Mouse (Mus musculus): ENCODE measurements around the gene Gemin5.

Gemin5 gene

GRCm38 (mm10) chr11:58169666-58170065 lies 1.3 kb upstream of the Gemin5 start:
- DNase-seq, result no peak

GRCm38 (mm10) chr11:58167822-58168166 lies 545 bp downstream of the Gemin5 start:
- no peak for DNase-seq

- peak; percentile 58 for DNase-seq
Observed at GRCm38 (mm10) chr11:58165072-58165471, 3.3 kb downstream of the Gemin5 start.

- no peak for DNase-seq
Observed at GRCm38 (mm10) chr11:58156871-58157270, 11.5 kb downstream of the Gemin5 start.

GRCm38 (mm10) chr11:58155458-58155857 lies 12.9 kb downstream of the Gemin5 start:
- DNase-seq, result no peak

GRCm38 (mm10) chr11:58146241-58146640 lies 22.1 kb downstream of the Gemin5 start:
- no peak for DNase-seq

GRCm38 (mm10) chr11:58143704-58144426 lies 24.5 kb downstream of the Gemin5 start:
- no peak for DNase-seq

GRCm38 (mm10) chr11:58139466-58139865 lies 28.9 kb downstream of the Gemin5 start:
- peak; percentile 50 for DNase-seq

- peak; percentile 64 for DNase-seq
Observed at GRCm38 (mm10) chr11:58138821-58139220, 29.5 kb downstream of the Gemin5 start.

GRCm38 (mm10) chr11:58136677-58137076 lies 31.7 kb downstream of the Gemin5 start:
- no peak for DNase-seq

- no peak for DNase-seq
Observed at GRCm38 (mm10) chr11:58135296-58135695, 33.0 kb downstream of the Gemin5 start.

- DNase-seq, result no peak
Observed at GRCm38 (mm10) chr11:58134869-58135268, 33.5 kb downstream of the Gemin5 start.

GRCm38 (mm10) chr11:58132026-58132425 lies 36.3 kb downstream of the Gemin5 start:
- DNase-seq, result no peak

GRCm38 (mm10) chr11:58129302-58129843 lies 39.0 kb downstream of the Gemin5 start:
- DNase-seq, result no peak

GRCm38 (mm10) chr11:58127544-58127943 lies 40.8 kb downstream of the Gemin5 start:
- no peak for DNase-seq

GRCm38 (mm10) chr11:58126397-58127160 lies 41.8 kb downstream of the Gemin5 start:
- no peak for DNase-seq

GRCm38 (mm10) chr11:58125021-58125420 lies 43.3 kb downstream of the Gemin5 start:
- DNase-seq, result no peak

GRCm38 (mm10) chr11:58123711-58124110 lies 44.6 kb downstream of the Gemin5 start:
- DNase-seq, result no peak

- no peak for DNase-seq
Observed at GRCm38 (mm10) chr11:58121351-58121750, 47.0 kb downstream of the Gemin5 start.

- no peak for DNase-seq
Observed at GRCm38 (mm10) chr11:58120655-58121054, 47.7 kb downstream of the Gemin5 start.

- DNase-seq, result no peak
Observed at GRCm38 (mm10) chr11:58117044-58117652, 51.2 kb downstream of the Gemin5 start.

GRCm38 (mm10) chr11:58116560-58116959 lies 51.8 kb downstream of the Gemin5 start:
- DNase-seq, result no peak

- DNase-seq, result no peak
Observed at GRCm38 (mm10) chr11:58107664-58108337, 60.5 kb downstream of the Gemin5 start.

All from thymus, postnatal 4 days (tissue).